Mouse (Mus musculus) retina, embryonic 14.5 days (tissue): ENCODE results near the gene Lipa.

Source experiments
- DNase-seq: peaks from one replicate; pipeline ENCODE4 v3.0.0-alpha.2; 2015; ENCODE audit warnings: low spot score

Gene Lipa

GRCm38 (mm10) chr19:34523106-34523725 is 4.1 kb downstream of the Lipa start:
- DNase-seq = no peak

GRCm38 (mm10) chr19:34521978-34522377 is 5.3 kb downstream of the Lipa start:
- DNase-seq = no peak

GRCm38 (mm10) chr19:34521361-34521760 is 5.9 kb downstream of the Lipa start:
- no peak for DNase-seq

- no peak for DNase-seq
These were observed 7.2 kb downstream of the Lipa start for GRCm38 (mm10) chr19:34520051-34520450.

GRCm38 (mm10) chr19:34519646-34520045 is 7.6 kb downstream of the Lipa start:
- no peak for DNase-seq

- no peak for DNase-seq
These were observed 8.5 kb downstream of the Lipa start for GRCm38 (mm10) chr19:34518786-34519185.

- no peak for DNase-seq
These were observed 9.3 kb downstream of the Lipa start for GRCm38 (mm10) chr19:34517812-34518594.

GRCm38 (mm10) chr19:34517197-34517596 is 10.1 kb downstream of the Lipa start:
- DNase-seq = no peak

GRCm38 (mm10) chr19:34516346-34516745 is 10.9 kb downstream of the Lipa start:
- no peak for DNase-seq

GRCm38 (mm10) chr19:34515681-34516080 is 11.6 kb downstream of the Lipa start:
- DNase-seq = no peak

GRCm38 (mm10) chr19:34511528-34511927 is 15.7 kb downstream of the Lipa start:
- no peak for DNase-seq

- no peak for DNase-seq
These were observed 16.6 kb downstream of the Lipa start for GRCm38 (mm10) chr19:34510717-34511116.

- no peak for DNase-seq
These were observed 22.0 kb downstream of the Lipa start for GRCm38 (mm10) chr19:34505161-34505721.

GRCm38 (mm10) chr19:34500763-34501162 is 26.5 kb downstream of the Lipa start:
- peak; percentile 66 for DNase-seq

- no peak for DNase-seq
These were observed 30.9 kb downstream of the Lipa start for GRCm38 (mm10) chr19:34496353-34496752.

GRCm38 (mm10) chr19:34493859-34494258 is 33.4 kb downstream of the Lipa start:
- DNase-seq = no peak

GRCm38 (mm10) chr19:34483547-34483946 is 43.7 kb downstream of the Lipa start:
- DNase-seq = peak; percentile 78

- DNase-seq = peak; percentile 59
These were observed 52.0 kb downstream of the Lipa start, which contains the start of gene Ch25h for GRCm38 (mm10) chr19:34474991-34475971. Ch25h (minus strand) TSS chr19:34475164.

GRCm38 (mm10) chr19:34474228-34474990 is 52.9 kb downstream of the Lipa start:
- DNase-seq = peak; percentile 24

GRCm38 (mm10) chr19:34471703-34472102 is 55.6 kb downstream of the Lipa start:
- DNase-seq = no peak

GRCm38 (mm10) chr19:34468794-34469193 is 58.5 kb downstream of the Lipa start:
- DNase-seq = no peak
